Mouse (Mus musculus): ENCODE data around the gene Sv2b.

DNA sequence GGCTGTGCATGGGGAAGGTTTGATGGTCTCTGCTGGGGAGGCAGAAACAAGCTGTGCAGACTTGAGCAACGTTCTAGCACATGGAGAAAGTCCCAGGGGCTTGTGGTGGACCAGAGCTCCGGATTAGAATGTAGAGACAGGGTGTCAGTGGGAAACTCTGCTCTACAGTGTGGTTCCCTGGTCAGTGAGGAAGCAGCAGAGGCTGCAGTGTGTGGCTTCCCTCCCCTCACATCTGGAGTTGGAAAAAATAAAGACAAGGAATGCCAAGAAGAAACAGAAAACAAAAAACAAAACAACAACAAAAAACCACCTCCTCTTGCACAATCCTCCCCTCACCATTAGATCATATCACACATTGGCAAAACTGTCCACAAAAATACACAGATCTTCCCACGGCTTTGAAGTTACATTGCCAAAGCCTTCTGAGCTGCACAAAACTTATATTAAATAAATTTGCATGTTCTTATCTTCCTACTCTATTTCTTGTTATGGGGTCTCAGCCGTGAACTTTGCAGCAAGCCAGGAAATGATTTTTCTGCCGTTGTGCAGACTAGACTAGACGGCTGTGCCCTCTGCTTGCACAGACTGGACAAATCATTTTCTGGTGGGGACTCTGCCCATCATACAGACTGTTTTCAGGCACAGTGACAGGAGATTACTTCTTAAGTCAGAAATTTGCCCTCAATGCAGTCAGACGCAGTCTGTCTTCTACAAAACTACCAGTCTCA lies 86.2 kb downstream of the Sv2b start:
- TF ChIP-seq CTCF (IDR thresholded peaks at IDR 0.05; ENCODE audit: borderline replicate concordance, insufficient read depth, low read length) (no peak), POLR2A (IDR thresholded peaks at IDR 0.05; ENCODE audit: low read depth, low read length) (no peak)

Measured in embryonic fibroblast, embryonic 13.5 days (primary cell).